Mouse (Mus musculus) E14TG2a.4 (cell line): ENCODE measurements around the gene Cttnbp2.

Source experiments
- CTCF ChIP-seq: conservative IDR thresholded peaks from 2 replicates; pipeline ENCODE4 v1.5.1; 2014; ENCODE audit warnings: low read length
- NANOG ChIP-seq: IDR thresholded peaks from 2 replicates; pipeline ENCODE4 v1.6.1; 2014; ENCODE audit warnings: borderline replicate concordance, low read length, mixed read lengths
- POU5F1 ChIP-seq: IDR thresholded peaks from 2 replicates; pipeline ENCODE4 v1.6.1; 2014; ENCODE audit warnings: low read length, borderline replicate concordance

GRCm38 (mm10) chr6:18431891-18432290 is 82.8 kb downstream of the Cttnbp2 start:
- TF ChIP-seq CTCF (no peak), POU5F1 (no peak), NANOG (no peak)
